Comparison of ENCODE assay signal across 5 mouse cellular contexts in the genomic region with DNA sequence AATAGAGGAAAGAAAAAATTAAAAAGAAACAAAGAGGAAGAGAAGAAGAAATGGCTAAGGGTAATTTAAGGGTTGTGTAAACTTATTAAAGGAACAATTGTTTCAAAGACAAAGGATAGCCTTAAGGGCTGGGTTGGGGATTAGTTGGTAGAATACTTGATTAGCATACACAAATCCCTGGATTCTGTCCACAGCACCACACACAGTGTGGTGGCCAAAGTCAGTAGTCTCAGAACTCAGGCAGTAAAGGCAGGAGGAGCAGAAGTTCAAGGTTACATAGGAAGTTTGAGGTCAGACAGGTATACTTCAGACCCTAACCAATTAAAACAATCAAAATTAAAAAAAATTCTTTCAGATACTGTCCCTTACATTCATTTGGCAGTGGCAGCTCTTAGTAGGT.
"Had no signal": no experiment of that assay in that cellular context is flagged by ENCODE, and none has a peak within 500 bp of the region (broad histone marks: within the 10 kb centered on the region; RNA-seq: fewer than 3 reads in every experiment).

No protein-coding gene starts in this region.

- H3K4me2 ChIP-seq: liver, embryonic 11.5 days; liver, embryonic 15.5 days; neural tube, embryonic 15.5 days had no signal

- H3K27me3 ChIP-seq: liver, embryonic 15.5 days; neural tube, embryonic 15.5 days had no signal

- H3K4me3 ChIP-seq: limb, embryonic 10.5 days; liver, embryonic 15.5 days; neural tube, embryonic 15.5 days had no signal

- H3K9me3 ChIP-seq: limb, embryonic 10.5 days; liver, embryonic 15.5 days; neural tube, embryonic 15.5 days had no signal

- H3K9ac ChIP-seq: liver, embryonic 15.5 days; neural tube, embryonic 15.5 days had no signal

- H3K27ac ChIP-seq: liver, embryonic 15.5 days; macrophage had no signal

- H3K4me1 ChIP-seq: liver, embryonic 15.5 days had no signal

- H3K36me3 ChIP-seq: limb, embryonic 10.5 days; liver, embryonic 15.5 days; neural tube, embryonic 15.5 days had no signal
